Mouse (Mus musculus): ENCODE results near the gene Gclc. TPM values are rescaled to one million over a fixed set of nuclear protein-coding genes. Genes with fewer than 3 reads are reported as not detected.

Gene Gclc
- polyA plus RNA-seq, 1 experiment from 2014 or later = 16.4 TPM

DNA sequence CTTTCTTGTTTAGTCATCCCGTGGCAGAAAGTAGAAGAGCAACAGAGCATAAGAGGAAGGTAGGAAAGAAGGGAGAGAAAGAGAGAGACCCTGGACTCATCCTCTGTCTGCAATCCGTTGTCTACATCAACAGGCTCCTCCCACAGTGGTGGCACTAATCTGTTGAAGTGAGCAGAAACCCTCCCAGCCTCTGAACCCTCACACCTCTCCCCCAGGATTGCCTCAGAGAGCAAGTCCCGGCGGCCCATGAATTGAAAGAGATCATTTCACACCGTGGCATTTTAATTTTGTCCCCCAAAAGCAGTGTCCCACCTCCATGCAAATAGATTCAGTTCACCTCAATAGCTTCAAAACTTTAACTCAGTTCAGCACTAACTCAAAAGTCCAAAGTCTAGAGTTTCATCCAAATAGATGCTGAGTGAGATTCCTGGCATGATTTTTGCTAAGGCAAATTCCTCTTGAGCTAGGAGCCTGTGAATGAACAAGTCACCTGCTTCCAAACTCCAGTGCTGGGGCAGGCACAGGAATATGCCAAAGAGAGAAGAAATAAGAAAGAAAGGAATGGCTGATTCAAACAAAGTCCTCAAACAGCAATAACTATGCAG lies 36.4 kb upstream of the Gclc start:
- Histone ChIP-seq H3K4me2 (ENCODE audit: low read depth, low read length) (no peak overlapping the region), H3K36me3 (ENCODE audit: control insufficient read depth, insufficient read depth, low read length) (no peaks in the 10 kb centered on the region), H3K9ac (ENCODE audit: low read length) (no peak overlapping the region; the same call in 1 of the 2 replicates), H3K9me3 (ENCODE audit: control insufficient read depth, low read length) (no peaks in the 10 kb centered on the region), H3K4me1 (replicated peaks; ENCODE audit: control insufficient read depth, insufficient read depth, low read length) (peaks cover 7% of the 10 kb centered on the region), H3K27ac (ENCODE audit: low read length) (no peak overlapping the region; the same call in 1 of the 2 replicates), H3K27me3 (ENCODE audit: control insufficient read depth, insufficient read depth, low read depth, low read length) (no peaks in the 10 kb centered on the region), H3K4me3 (ENCODE audit: low read length) (no peak overlapping the region)
- 52% methylated on average over 5 of the region's 5 CpGs for WGBS
- no peak for ATAC-seq (ENCODE audit: low read depth)

DNA sequence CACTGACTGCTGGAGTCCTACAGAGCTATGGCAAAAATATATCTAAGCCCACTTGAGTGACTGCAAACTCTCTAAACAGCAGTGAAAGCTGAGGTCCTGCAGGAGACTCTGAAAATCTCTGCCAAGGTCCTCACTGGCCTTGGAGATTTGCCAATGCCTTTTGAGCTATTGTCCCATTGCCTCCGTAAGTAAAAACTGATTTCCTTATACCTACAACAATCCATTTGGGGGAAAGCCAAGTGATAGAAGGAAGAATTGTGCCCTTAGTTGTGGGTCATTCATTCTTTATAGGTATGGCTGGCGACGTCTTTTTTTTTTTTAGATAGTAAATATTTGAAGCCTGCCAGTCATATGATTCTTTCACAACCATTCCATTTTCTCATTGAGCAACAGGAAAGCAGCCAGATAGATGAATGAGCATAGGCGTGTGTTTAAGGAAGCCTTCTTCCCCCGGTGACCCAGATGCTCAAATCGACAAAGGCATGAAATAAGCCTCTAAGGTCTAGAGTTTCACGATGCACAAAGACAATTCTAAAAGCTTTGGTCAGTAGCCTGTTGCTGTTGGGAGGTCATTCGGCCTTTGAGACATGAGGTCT lies 35.4 kb upstream of the Gclc start:
- peak overlapping the region; percentile 9; the same call in 1 of the 2 replicates for H3K27ac ChIP-seq (ENCODE audit: low read length)
- no peaks in the 10 kb centered on the region for H3K9me3 ChIP-seq (ENCODE audit: control insufficient read depth, low read length)
- no peak overlapping the region for H3K9ac ChIP-seq (ENCODE audit: low read length)
- ATAC-seq (ENCODE audit: low read depth) = no peak
- H3K4me2 ChIP-seq (ENCODE audit: low read depth, low read length) = no peak overlapping the region
- no peaks in the 10 kb centered on the region for H3K27me3 ChIP-seq (ENCODE audit: control insufficient read depth, insufficient read depth, low read depth, low read length)
- WGBS = 57% methylated on average over 8 of the region's 8 CpGs
- H3K36me3 ChIP-seq (ENCODE audit: control insufficient read depth, insufficient read depth, low read length) = no peaks in the 10 kb centered on the region
- peaks cover 7% of the 10 kb centered on the region for H3K4me1 ChIP-seq (replicated peaks; ENCODE audit: control insufficient read depth, insufficient read depth, low read length)
- H3K4me3 ChIP-seq (ENCODE audit: low read length) = no peak overlapping the region

DNA sequence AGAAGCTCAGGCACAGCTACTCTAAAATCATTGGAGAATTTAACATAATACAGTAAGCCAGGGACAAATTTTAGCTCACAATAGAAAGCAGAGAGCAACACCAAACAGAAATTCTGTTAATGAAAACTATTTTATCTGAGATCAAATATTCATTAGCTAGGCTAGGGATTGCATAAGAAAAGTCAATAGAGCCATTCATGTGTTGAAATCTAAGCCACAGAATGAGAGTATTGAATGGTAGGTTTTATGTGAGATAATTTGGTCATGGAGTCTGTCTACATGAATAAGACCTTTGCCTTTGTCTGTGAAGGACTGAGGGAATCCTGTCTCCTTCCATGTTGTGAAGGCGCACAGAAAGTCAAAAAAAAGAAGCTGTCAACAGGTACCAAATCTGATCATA lies 34.7 kb upstream of the Gclc start:
- WGBS = 89% methylated on average over 1 of the region's 1 CpGs
- Histone ChIP-seq H3K9ac (ENCODE audit: low read length) (no peak overlapping the region), H3K36me3 (ENCODE audit: control insufficient read depth, insufficient read depth, low read length) (no peaks in the 10 kb centered on the region), H3K9me3 (ENCODE audit: control insufficient read depth, low read length) (no peaks in the 10 kb centered on the region), H3K4me3 (ENCODE audit: low read length) (no peak overlapping the region), H3K4me1 (replicated peaks; ENCODE audit: control insufficient read depth, insufficient read depth, low read length) (peaks cover 10% of the 10 kb centered on the region), H3K27ac (ENCODE audit: low read length) (no peak overlapping the region), H3K27me3 (ENCODE audit: control insufficient read depth, insufficient read depth, low read depth, low read length) (no peaks in the 10 kb centered on the region), H3K4me2 (ENCODE audit: low read depth, low read length) (no peak overlapping the region)
- no peak for ATAC-seq (ENCODE audit: low read depth)

DNA sequence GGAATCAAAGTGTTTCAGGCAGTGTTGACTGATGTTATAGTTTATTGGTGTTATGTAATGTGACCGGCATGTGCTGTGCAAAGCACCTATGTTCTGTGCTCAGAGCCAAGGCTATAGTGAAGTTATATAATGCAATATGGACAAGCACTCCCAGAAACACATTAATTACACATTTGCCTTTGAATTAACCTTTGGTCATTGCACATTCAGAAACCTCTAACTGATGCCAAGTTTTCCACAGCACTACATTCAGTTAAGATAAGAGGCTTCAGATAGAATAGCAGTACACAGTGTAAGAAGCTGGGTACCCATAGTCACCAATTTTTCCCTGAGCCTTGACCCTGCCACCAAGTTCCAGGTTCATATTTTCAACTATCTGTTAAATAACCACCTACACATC lies 32.0 kb upstream of the Gclc start:
- ATAC-seq (ENCODE audit: low read depth) = no peak
- no peaks in the 10 kb centered on the region for H3K27me3 ChIP-seq (ENCODE audit: control insufficient read depth, insufficient read depth, low read depth, low read length)
- H3K4me1 ChIP-seq (replicated peaks; ENCODE audit: control insufficient read depth, insufficient read depth, low read length) = peaks cover 10% of the 10 kb centered on the region
- 88% methylated on average over 1 of the region's 1 CpGs for WGBS
- H3K36me3 ChIP-seq (ENCODE audit: control insufficient read depth, insufficient read depth, low read length) = no peaks in the 10 kb centered on the region
- H3K9me3 ChIP-seq (ENCODE audit: control insufficient read depth, low read length) = no peaks in the 10 kb centered on the region
- no peak overlapping the region for H3K9ac ChIP-seq (ENCODE audit: low read length)
- H3K4me3 ChIP-seq (ENCODE audit: low read length) = no peak overlapping the region
- H3K27ac ChIP-seq (ENCODE audit: low read length) = no peak overlapping the region
- no peak overlapping the region for H3K4me2 ChIP-seq (ENCODE audit: low read depth, low read length)

DNA sequence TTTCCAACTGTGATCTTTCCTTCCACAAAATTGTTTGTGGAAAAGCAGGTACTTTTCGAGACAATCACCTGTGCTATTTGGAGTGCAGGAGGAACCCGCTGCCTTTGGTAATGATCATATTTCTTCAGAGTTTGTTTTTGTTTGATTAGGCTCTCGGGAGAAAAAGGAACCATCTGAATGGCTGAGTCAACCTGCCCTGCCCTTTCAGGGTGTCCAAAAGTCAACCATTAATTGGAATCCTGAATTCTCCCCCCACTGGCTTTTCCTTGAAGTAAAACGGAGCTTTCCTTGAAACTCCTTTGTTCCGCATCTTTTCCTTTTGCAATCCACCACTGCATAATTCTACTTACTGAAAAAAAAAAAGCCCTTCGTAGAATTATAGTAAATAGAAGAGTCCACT lies 30.1 kb upstream of the Gclc start:
- 41% methylated on average over 6 of the region's 6 CpGs for WGBS
- Histone ChIP-seq H3K9me3 (ENCODE audit: control insufficient read depth, low read length) (no peaks in the 10 kb centered on the region), H3K4me2 (ENCODE audit: low read depth, low read length) (no peak overlapping the region), H3K27me3 (ENCODE audit: control insufficient read depth, insufficient read depth, low read depth, low read length) (no peaks in the 10 kb centered on the region), H3K4me1 (replicated peaks; ENCODE audit: control insufficient read depth, insufficient read depth, low read length) (0 out of 2 replicates have a peak, but pooled peaks cover 3% of the 10 kb centered on the region), H3K4me3 (ENCODE audit: low read length) (no peak overlapping the region), H3K36me3 (ENCODE audit: control insufficient read depth, insufficient read depth, low read length) (no peaks in the 10 kb centered on the region), H3K9ac (ENCODE audit: low read length) (no peak overlapping the region), H3K27ac (ENCODE audit: low read length) (no peak overlapping the region)
- no peak for ATAC-seq (ENCODE audit: low read depth)

DNA sequence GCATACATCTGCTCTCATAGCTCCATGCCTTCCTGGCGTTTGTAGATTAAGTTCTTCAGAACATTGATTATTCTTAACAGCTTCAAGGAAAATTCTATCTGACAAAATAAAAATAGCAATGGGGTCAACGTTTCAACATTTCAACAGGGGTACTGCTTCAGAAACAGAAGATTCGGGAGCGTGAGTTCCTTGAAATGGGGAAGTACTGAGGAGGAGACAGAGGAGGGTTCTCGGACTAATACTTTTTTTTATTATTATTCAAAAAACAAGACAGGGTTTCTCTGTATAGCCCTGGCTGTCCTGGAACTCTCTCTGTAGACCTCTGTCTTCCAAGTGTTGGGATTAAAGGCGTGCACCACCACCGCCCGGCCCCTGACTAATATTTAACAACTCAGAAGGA lies 28.9 kb upstream of the Gclc start:
- WGBS = 68% methylated on average over 8 of the region's 8 CpGs
- H3K4me1 ChIP-seq (replicated peaks; ENCODE audit: control insufficient read depth, insufficient read depth, low read length) = 0 out of 2 replicates have a peak, but pooled peaks cover 3% of the 10 kb centered on the region
- no peaks in the 10 kb centered on the region for H3K36me3 ChIP-seq (ENCODE audit: control insufficient read depth, insufficient read depth, low read length)
- no peaks in the 10 kb centered on the region for H3K9me3 ChIP-seq (ENCODE audit: control insufficient read depth, low read length)
- no peaks in the 10 kb centered on the region for H3K27me3 ChIP-seq (ENCODE audit: control insufficient read depth, insufficient read depth, low read depth, low read length)
- no peak overlapping the region for H3K9ac ChIP-seq (ENCODE audit: low read length)
- H3K27ac ChIP-seq (ENCODE audit: low read length) = no peak overlapping the region; the same call in 1 of the 2 replicates
- H3K4me2 ChIP-seq (ENCODE audit: low read depth, low read length) = no peak overlapping the region
- no peak overlapping the region for H3K4me3 ChIP-seq (ENCODE audit: low read length)
- no peak for ATAC-seq (ENCODE audit: low read depth)

DNA sequence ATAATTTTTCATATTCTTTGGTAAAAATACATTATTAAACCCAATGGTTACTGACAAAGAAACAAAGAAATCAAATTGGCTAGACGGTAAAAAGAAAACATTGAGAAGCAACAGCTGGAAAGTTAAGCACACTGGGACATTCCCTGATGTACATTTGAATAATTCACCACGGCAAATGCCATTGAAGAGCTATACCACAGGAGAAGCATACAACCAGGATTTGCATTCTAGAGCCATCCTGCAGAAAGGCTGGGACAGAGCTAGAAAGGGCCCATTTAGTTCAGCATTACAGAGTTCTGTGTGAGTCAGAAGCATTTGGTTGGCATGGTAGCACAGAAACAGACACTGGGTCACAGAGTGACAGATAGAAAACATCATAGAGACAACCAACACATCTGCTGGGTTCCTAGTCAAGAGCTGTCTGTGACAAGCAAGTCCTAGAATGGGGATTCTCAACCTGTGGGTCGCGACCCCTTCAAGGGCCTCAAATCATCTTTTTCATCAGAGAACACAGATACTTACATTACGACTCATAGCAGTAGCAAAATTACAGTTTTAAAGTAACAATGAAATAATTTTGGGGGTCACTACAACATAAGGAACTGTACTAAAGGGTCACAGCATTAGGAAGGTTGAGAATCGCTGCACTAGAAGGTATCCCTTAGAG lies 28.2 kb upstream of the Gclc start:
- WGBS = 82% methylated on average over 6 of the region's 6 CpGs

DNA sequence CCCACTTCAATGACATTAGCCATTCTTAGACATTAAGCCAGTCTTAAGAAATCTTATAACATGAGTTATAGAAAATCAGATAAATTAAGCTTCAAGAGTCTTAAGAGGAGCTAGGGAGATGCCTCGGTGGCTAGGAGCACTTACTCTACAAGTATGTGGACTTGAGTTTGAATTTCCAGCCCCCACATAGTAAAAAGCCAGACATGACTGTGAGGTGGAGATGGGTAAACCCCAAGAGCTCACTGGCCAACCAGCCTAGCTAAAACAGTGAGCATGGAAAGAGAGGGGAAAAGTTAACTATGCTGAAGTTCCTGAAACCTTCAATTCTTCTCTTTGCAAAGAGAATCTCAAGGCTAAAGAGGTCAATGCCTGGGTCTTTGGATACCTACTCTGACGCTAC lies 27.3 kb upstream of the Gclc start:
- no peak overlapping the region for H3K27ac ChIP-seq (ENCODE audit: low read length)
- H3K36me3 ChIP-seq (ENCODE audit: control insufficient read depth, insufficient read depth, low read length) = no peaks in the 10 kb centered on the region
- H3K4me2 ChIP-seq (ENCODE audit: low read depth, low read length) = no peak overlapping the region
- H3K9me3 ChIP-seq (ENCODE audit: control insufficient read depth, low read length) = no peaks in the 10 kb centered on the region
- H3K4me3 ChIP-seq (ENCODE audit: low read length) = no peak overlapping the region
- H3K4me1 ChIP-seq (replicated peaks; ENCODE audit: control insufficient read depth, insufficient read depth, low read length) = 0 out of 2 replicates have a peak, but pooled peaks cover 3% of the 10 kb centered on the region
- no peaks in the 10 kb centered on the region for H3K27me3 ChIP-seq (ENCODE audit: control insufficient read depth, insufficient read depth, low read depth, low read length)
- H3K9ac ChIP-seq (ENCODE audit: low read length) = no peak overlapping the region
- 70% methylated on average over 2 of the region's 2 CpGs for WGBS
- ATAC-seq (ENCODE audit: low read depth) = no peak

More for the DNA sequence above, 28.2 kb upstream of the Gclc start:
- Histone ChIP-seq H3K4me2 (ENCODE audit: low read depth, low read length) (no peak overlapping the region), H3K4me1 (replicated peaks; ENCODE audit: control insufficient read depth, insufficient read depth, low read length) (0 out of 2 replicates have a peak, but pooled peaks cover 3% of the 10 kb centered on the region), H3K9me3 (ENCODE audit: control insufficient read depth, low read length) (no peaks in the 10 kb centered on the region), H3K36me3 (ENCODE audit: control insufficient read depth, insufficient read depth, low read length) (no peaks in the 10 kb centered on the region), H3K4me3 (ENCODE audit: low read length) (no peak overlapping the region), H3K27me3 (ENCODE audit: control insufficient read depth, insufficient read depth, low read depth, low read length) (no peaks in the 10 kb centered on the region), H3K27ac (ENCODE audit: low read length) (no peak overlapping the region), H3K9ac (ENCODE audit: low read length) (no peak overlapping the region)
- no peak for ATAC-seq (ENCODE audit: low read depth)

DNA sequence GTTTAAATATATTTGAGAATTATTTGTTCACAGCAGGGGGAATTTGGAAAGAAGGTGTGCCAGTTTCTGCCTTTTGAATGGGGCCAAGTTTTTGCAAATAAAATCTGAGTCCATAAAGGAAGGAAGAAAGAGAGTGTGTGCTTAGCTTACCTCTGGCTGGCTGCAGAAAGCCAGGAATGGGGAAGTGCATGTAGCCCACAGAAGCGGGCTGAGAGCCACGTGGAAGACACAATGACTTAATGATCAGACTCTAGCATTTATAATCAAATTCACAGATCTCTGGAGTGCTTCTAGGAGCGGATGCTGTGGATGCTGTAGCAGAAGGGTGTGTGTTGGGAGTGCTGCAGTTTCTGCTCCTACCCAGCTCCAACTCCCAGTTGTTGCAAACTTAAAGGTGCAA lies 22.3 kb upstream of the Gclc start:
- no peak overlapping the region for H3K4me3 ChIP-seq (ENCODE audit: low read length)
- no peak overlapping the region for H3K4me2 ChIP-seq (ENCODE audit: low read depth, low read length)
- 51% methylated on average over 3 of the region's 3 CpGs for WGBS
- H3K9ac ChIP-seq (ENCODE audit: low read length) = no peak overlapping the region
- no peaks in the 10 kb centered on the region for H3K27me3 ChIP-seq (ENCODE audit: control insufficient read depth, insufficient read depth, low read depth, low read length)
- H3K27ac ChIP-seq (ENCODE audit: low read length) = peak overlapping the region; percentile 36
- peaks cover 3% of the 10 kb centered on the region; the same call in 1 of the 2 replicates for H3K9me3 ChIP-seq (ENCODE audit: control insufficient read depth, low read length)
- no peaks in the 10 kb centered on the region for H3K36me3 ChIP-seq (ENCODE audit: control insufficient read depth, insufficient read depth, low read length)
- H3K4me1 ChIP-seq (replicated peaks; ENCODE audit: control insufficient read depth, insufficient read depth, low read length) = 0 out of 2 replicates have a peak, but pooled peaks cover 2% of the 10 kb centered on the region
- 0 out of 2 replicates have a peak, but pooled peaks have one; percentile 36 for ATAC-seq (ENCODE audit: low read depth)

Data from lung, embryonic 16.5 days (tissue).